Mouse (Mus musculus): ENCODE measurements at regions not wholly inside any gene's neighbourhood (a gene's known extent, or its start where the extent isn't known, plus 50 kb on each side); places are given as distances from the start of the nearest gene placed in this dataset.

- DNase-seq (ENCODE audit: low spot score in 2 of 2): no peak
Observed at GRCm38 (mm10) chr17:41525101-41525500, 590.3 kb upstream of the Cenpq start.

- DNase-seq (ENCODE audit: low spot score in 2 of 2): no peak
Observed at GRCm38 (mm10) chr17:41512041-41512440, 577.2 kb upstream of the Cenpq start.

GRCm38 (mm10) chr17:41505000-41505399 is 570.2 kb upstream of the Cenpq start:
- DNase-seq (ENCODE audit: low spot score in 2 of 2): peak in 1 of 2 experiments; percentile 31

Data from layer of hippocampus, adult 18-20 months (tissue).